Mouse (Mus musculus) spleen, adult 2 months (tissue): ENCODE data around the gene Fbxl5.

Source experiments
- CTCF ChIP-seq: fragments of 200-500 bp; IDR thresholded peaks from 2 replicates; pipeline ENCODE4 v1.5.1; 2011; ENCODE audit warnings: mild to moderate bottlenecking, inconsistent platforms; ENCODE audit not compliant: insufficient read depth, insufficient read length, insufficient replicate concordance; ENCODE audit errors: extremely low read depth
- POLR2A ChIP-seq: fragments of 200-500 bp; IDR thresholded peaks from 2 replicates; pipeline ENCODE4 v1.6.1; 2011; ENCODE audit warnings: low read depth, low read length, inconsistent platforms

GRCm38 (mm10) chr5:43806340-43806739 lies 15.1 kb downstream of the Fbxl5 start:
- no peak for TF ChIP-seq POLR2A
- TF ChIP-seq CTCF, result no peak
